Mouse (Mus musculus): Measurements from ENCODE around the gene Mepce.

DNA sequence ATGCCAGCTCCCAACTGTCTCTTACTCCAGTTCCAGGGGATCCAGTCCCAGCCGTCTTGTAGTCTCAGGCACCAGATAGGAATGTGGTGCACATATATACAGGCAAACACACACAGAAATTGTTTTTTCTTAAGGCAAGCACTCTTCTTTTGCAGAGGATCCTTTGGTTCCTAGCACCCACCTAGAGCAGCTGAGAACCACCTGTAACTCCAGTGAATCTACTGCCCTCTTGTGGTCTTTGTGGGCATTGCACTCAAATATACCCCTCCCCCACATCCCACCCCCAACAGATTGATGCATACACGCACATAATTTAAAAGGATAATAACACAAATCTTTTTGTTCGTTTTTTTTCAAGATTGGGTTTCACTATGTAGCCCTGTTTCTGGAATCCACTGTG lies 21.2 kb downstream of the Mepce start:
- TF ChIP-seq GATA1 (IDR thresholded peaks at IDR 0.05; ENCODE audit: borderline replicate concordance, low read length) (no peak), FLI1 (IDR thresholded peaks at IDR 0.05; ENCODE audit: low read length) (no peak)

All from megakaryocyte, embryonic 14.5 days (primary cell).